In the genomic region with DNA sequence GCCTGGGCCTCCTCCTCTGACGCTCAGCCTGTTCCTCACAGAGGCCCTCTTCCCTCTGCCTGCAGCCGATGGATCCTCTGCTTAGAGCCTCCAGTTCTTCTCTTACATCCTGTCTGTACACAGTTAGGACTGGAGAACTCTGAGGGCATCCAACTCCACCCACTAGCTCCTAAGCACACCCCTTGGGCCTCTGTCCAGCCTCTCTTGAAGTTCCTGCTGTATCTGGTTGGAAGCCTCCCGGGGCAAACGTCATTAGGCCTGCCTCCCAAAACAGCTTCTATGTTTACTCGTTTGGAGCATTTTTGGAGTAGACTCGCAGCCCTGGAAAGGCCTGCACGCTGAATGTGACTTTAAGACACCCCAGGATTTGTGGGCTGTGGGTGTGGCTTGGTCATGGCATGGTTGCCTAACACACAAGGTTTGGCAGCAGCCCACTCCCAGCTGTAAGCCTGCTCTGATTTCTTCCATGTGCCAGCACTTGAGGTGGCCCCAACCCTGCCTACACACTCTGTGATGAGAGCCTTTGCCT, we compare ENCODE assay signal across 9 mouse cellular contexts. TPM values are rescaled to one million over a fixed set of nuclear protein-coding genes. Genes with fewer than 3 reads are reported as not detected.
A peak's percentile ranks its signal among the peaks of the same experiment; 100 is the strongest.
DNase-seq lines count a peak whose midpoint lies in the region; ATAC-seq and TF ChIP-seq lines count a peak whose summit lies in the region.
"Had no signal": no experiment of that assay in that cellular context is flagged by ENCODE, and none has a peak within 500 bp of the region (broad histone marks: within the 10 kb centered on the region; RNA-seq: fewer than 3 reads in every experiment).

A gene (minus strand): TSS at position 200 of the 529 bp plus-strand sequence.

- no peak within 1 kb of the TSS for H3K27ac ChIP-seq in forebrain, embryonic 14.5 days (ENCODE audit: low read depth, low read length)
- H3K27ac ChIP-seq in forebrain, embryonic 11.5 days (ENCODE audit: low read depth, low read length): no peak within 1 kb of the TSS
- peak within 1 kb of the TSS; percentile 88 for H3K27ac ChIP-seq in limb, embryonic 14.5 days (replicated peaks; ENCODE audit: low read depth, low read length)
- H3K27ac ChIP-seq in midbrain, embryonic 14.5 days (replicated peaks; ENCODE audit: low read depth, low read length): no peak within 1 kb of the TSS

- no peak within 1 kb of the TSS for H3K4me2 ChIP-seq in forebrain, embryonic 14.5 days (ENCODE audit: low read length)
- H3K4me2 ChIP-seq in forebrain, embryonic 11.5 days (ENCODE audit: low read depth, low read length, severe bottlenecking): no peak within 1 kb of the TSS
- H3K4me2 ChIP-seq in limb, embryonic 14.5 days (replicated peaks; ENCODE audit: low read depth, low read length, severe bottlenecking): peak within 1 kb of the TSS; percentile 59
- H3K4me2 ChIP-seq in midbrain, embryonic 14.5 days (ENCODE audit: low read length): no peak within 1 kb of the TSS

- H3K9me3 ChIP-seq in forebrain, embryonic 14.5 days (replicated peaks; ENCODE audit: control insufficient read depth, low read length): no peaks in the 10 kb centered on the region
- no peaks in the 10 kb centered on the region for H3K9me3 ChIP-seq in forebrain, embryonic 11.5 days (ENCODE audit: control insufficient read depth, low read length)
- no peaks in the 10 kb centered on the region for H3K9me3 ChIP-seq in limb, embryonic 14.5 days (ENCODE audit: control insufficient read depth, low read length)
- H3K9me3 ChIP-seq in midbrain, embryonic 14.5 days (ENCODE audit: control insufficient read depth, low read length): no peaks in the 10 kb centered on the region

- no peaks in the 10 kb centered on the region for H3K36me3 ChIP-seq in forebrain, embryonic 14.5 days (ENCODE audit: control insufficient read depth, insufficient read depth, low read length)
- H3K36me3 ChIP-seq in forebrain, embryonic 11.5 days (ENCODE audit: control insufficient read depth, insufficient read depth, low read length): no peaks in the 10 kb centered on the region
- H3K36me3 ChIP-seq in limb, embryonic 14.5 days (ENCODE audit: control insufficient read depth, insufficient read depth, low read length): no peaks in the 10 kb centered on the region
- no peaks in the 10 kb centered on the region for H3K36me3 ChIP-seq in midbrain, embryonic 14.5 days (ENCODE audit: control insufficient read depth, insufficient read depth, low read length)

- H3K27me3 ChIP-seq in forebrain, embryonic 14.5 days (replicated peaks; ENCODE audit: control insufficient read depth, insufficient read depth, low read length): no peaks in the 10 kb centered on the region
- no peaks in the 10 kb centered on the region for H3K27me3 ChIP-seq in forebrain, embryonic 11.5 days (ENCODE audit: control insufficient read depth, insufficient read depth, low read length)
- no peaks in the 10 kb centered on the region for H3K27me3 ChIP-seq in limb, embryonic 14.5 days (ENCODE audit: control insufficient read depth, insufficient read depth, low read length)
- no peaks in the 10 kb centered on the region for H3K27me3 ChIP-seq in midbrain, embryonic 14.5 days (ENCODE audit: control insufficient read depth, insufficient read depth, low read length)
- H3K27me3 ChIP-seq: CH12.LX had no signal

- H3K9ac ChIP-seq in forebrain, embryonic 14.5 days (ENCODE audit: low read length): no peak within 1 kb of the TSS
- no peak within 1 kb of the TSS for H3K9ac ChIP-seq in forebrain, embryonic 11.5 days (ENCODE audit: low read length)
- peak within 1 kb of the TSS; percentile 50 for H3K9ac ChIP-seq in limb, embryonic 14.5 days (ENCODE audit: low read depth, low read length, severe bottlenecking)
- no peak within 1 kb of the TSS for H3K9ac ChIP-seq in midbrain, embryonic 14.5 days (replicated peaks; ENCODE audit: low read length)

- no peaks in the 10 kb centered on the region for H3K4me1 ChIP-seq in forebrain, embryonic 14.5 days (ENCODE audit: control insufficient read depth, insufficient read depth, low read length)
- no peaks in the 10 kb centered on the region for H3K4me1 ChIP-seq in forebrain, embryonic 11.5 days (replicated peaks; ENCODE audit: control insufficient read depth, insufficient read depth, low read length)
- H3K4me1 ChIP-seq in limb, embryonic 14.5 days (ENCODE audit: control insufficient read depth, insufficient read depth, low read length): peaks cover 21% of the 10 kb centered on the region
- H3K4me1 ChIP-seq in midbrain, embryonic 14.5 days (ENCODE audit: control insufficient read depth, insufficient read depth, low read length): no peaks in the 10 kb centered on the region

- TF ChIP-seq POLR2A in limb, embryonic 14.5 days (IDR thresholded peaks at IDR 0.05; ENCODE audit: borderline replicate concordance, extremely low read depth, insufficient read depth, insufficient read length): no peak

- WGBS in forebrain, embryonic 14.5 days: 79% methylated on average over 7 of the region's 7 CpGs
- 76% methylated on average over 7 of the region's 7 CpGs for WGBS in forebrain, embryonic 11.5 days
- WGBS in limb, embryonic 14.5 days: 19% methylated on average over 7 of the region's 7 CpGs
- WGBS in midbrain, embryonic 14.5 days: 79% methylated on average over 7 of the region's 7 CpGs

- ATAC-seq in forebrain, embryonic 14.5 days: no peak
- no peak for ATAC-seq in forebrain, embryonic 11.5 days (replicated peaks; ENCODE audit: low FRiP score)
- peak; percentile 92 for ATAC-seq in limb, embryonic 14.5 days (ENCODE audit: low FRiP score, low read depth)
- no peak for ATAC-seq in midbrain, embryonic 14.5 days (ENCODE audit: low FRiP score, low TSS enrichment)

- no peak within 1 kb of the TSS for H3K4me3 ChIP-seq in forebrain, embryonic 14.5 days (ENCODE audit: low read depth, low read length)
- H3K4me3 ChIP-seq in forebrain, embryonic 11.5 days (ENCODE audit: low read depth, low read length): no peak within 1 kb of the TSS
- peak within 1 kb of the TSS; percentile 29 for H3K4me3 ChIP-seq in limb, embryonic 14.5 days (replicated peaks; ENCODE audit: low read length)
- H3K4me3 ChIP-seq in midbrain, embryonic 14.5 days (replicated peaks; ENCODE audit: low read depth, low read length): no peak within 1 kb of the TSS

- no peak for DNase-seq in forebrain, embryonic 14.5 days (ENCODE audit: low spot score)
- DNase-seq in forebrain, embryonic 11.5 days (ENCODE audit: low spot score): no peak
- peak; percentile 61 to 80 for DNase-seq in cerebellum, postnatal 14 days
- peak; percentile 98 for DNase-seq in heart, adult 8-10 months (ENCODE audit: low spot score)
- peak; percentile 96 to 98 for DNase-seq in kidney, adult 8-10 months
- DNase-seq in limb, embryonic 14.5 days (ENCODE audit: low spot score): peak; percentile 92
- DNase-seq in midbrain, embryonic 14.5 days: no peak
- peak; percentile 93 for DNase-seq in urinary bladder, postnatal 14 days (ENCODE audit: low spot score)

RNA-seq across cellular contexts. Expression of the gene that starts here (rescaled TPM):
- 20.3 and 26.9 TPM in 2 replicates for polyA plus RNA-seq in forebrain, embryonic 14.5 days (2014; fragmentation: Nextera tagmentation; extraction: Ambion mirVana)
- polyA plus RNA-seq in forebrain, embryonic 11.5 days (2014; fragmentation: Nextera tagmentation; extraction: Ambion mirVana): 7.1 and 7.3 TPM in 2 replicates
- total RNA-seq in heart, adult 8-10 months (2022): 10 to 100 TPM; 65.6 to 77.1 (median 67.5) TPM
- 56.1 and 64.6 TPM in 2 replicates for polyA plus RNA-seq in limb, embryonic 14.5 days (2012; rRNA removed)
- 88.4 and 89.0 TPM in 2 replicates for polyA plus RNA-seq in limb, embryonic 14.5 days (2014; fragmentation: Nextera tagmentation; extraction: Ambion mirVana)
- polyA plus RNA-seq in midbrain, embryonic 14.5 days (2014; fragmentation: Nextera tagmentation; extraction: Ambion mirVana): 4.8 and 21.8 TPM in 2 replicates

Comparison
In these comparisons a context has a peak if more than half of its experiments do, and no peak if none do; other contexts are left out.
1. DNase-seq: peak in cerebellum, postnatal 14 days (2 of 2), heart, adult 8-10 months (single experiment), kidney, adult 8-10 months (2 of 2), limb, embryonic 14.5 days (single experiment) and urinary bladder, postnatal 14 days (single experiment); none in forebrain, embryonic 14.5 days (single experiment), forebrain, embryonic 11.5 days (single experiment) and midbrain, embryonic 14.5 days (single experiment).